Mouse (Mus musculus): ENCODE measurements at regions not wholly inside any gene's neighbourhood (a gene's known extent, or its start where the extent isn't known, plus 50 kb on each side); places are given as distances from the start of the nearest gene placed in this dataset.

DNA sequence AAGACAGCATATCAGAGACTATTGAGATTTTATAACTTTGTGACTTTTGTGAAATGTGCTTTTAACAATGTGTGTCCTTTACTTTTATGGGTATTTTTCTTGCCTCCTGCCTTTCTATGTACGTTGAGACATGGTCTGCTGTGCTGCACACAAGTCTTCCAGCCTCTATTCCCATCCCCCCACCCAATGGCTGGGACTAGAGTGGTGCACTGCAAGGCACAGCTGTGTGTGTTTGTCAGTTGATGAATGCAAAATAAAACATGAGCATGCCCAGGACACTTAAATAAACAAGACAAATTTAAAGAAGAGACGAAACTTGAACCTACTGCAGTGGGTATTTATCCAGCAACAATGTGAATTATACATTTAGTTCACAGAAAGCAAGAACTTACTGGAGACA is 62.8 kb upstream of the Dph5 start:
- H3K4me1 ChIP-seq (ENCODE audit: control insufficient read depth, insufficient read depth, low read length): no peaks in the 10 kb centered on the region
- no peak overlapping the region for H3K27ac ChIP-seq (ENCODE audit: insufficient read depth, low read length)
- H3K4me3 ChIP-seq (ENCODE audit: insufficient read depth, low read length): no peak overlapping the region
- no peak for TF ChIP-seq CTCF (IDR thresholded peaks at IDR 0.05; ENCODE audit: borderline replicate concordance, insufficient read depth, low read length)
- TF ChIP-seq POLR2A (IDR thresholded peaks at IDR 0.05; ENCODE audit: low read depth, low read length): no peak

DNA sequence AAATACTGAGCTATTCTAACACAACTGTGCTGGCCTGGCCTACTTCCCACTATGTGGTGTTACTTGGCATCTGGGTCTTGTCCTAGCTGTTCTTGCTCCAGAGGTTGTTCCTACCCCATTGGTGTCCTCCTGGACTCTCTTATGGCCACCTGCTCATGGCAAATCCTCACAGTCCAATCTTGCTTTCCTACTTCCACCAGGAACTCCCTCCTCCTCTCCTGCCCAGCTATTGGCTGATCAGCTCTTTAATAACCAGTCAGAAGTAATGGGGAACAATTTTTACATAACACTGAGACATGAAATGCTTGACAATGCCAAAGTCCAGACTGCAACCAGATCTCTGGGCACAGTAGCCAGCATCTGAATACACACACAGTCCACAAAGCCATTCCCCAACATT is 52.3 kb upstream of the Dph5 start:
- TF ChIP-seq CTCF (IDR thresholded peaks at IDR 0.05; ENCODE audit: borderline replicate concordance, insufficient read depth, low read length) (no peak), POLR2A (IDR thresholded peaks at IDR 0.05; ENCODE audit: low read depth, low read length) (no peak)
- no peak overlapping the region for H3K4me3 ChIP-seq (ENCODE audit: insufficient read depth, low read length)
- no peak overlapping the region for H3K27ac ChIP-seq (ENCODE audit: insufficient read depth, low read length)
- H3K4me1 ChIP-seq (ENCODE audit: control insufficient read depth, insufficient read depth, low read length): peaks cover 4% of the 10 kb centered on the region

DNA sequence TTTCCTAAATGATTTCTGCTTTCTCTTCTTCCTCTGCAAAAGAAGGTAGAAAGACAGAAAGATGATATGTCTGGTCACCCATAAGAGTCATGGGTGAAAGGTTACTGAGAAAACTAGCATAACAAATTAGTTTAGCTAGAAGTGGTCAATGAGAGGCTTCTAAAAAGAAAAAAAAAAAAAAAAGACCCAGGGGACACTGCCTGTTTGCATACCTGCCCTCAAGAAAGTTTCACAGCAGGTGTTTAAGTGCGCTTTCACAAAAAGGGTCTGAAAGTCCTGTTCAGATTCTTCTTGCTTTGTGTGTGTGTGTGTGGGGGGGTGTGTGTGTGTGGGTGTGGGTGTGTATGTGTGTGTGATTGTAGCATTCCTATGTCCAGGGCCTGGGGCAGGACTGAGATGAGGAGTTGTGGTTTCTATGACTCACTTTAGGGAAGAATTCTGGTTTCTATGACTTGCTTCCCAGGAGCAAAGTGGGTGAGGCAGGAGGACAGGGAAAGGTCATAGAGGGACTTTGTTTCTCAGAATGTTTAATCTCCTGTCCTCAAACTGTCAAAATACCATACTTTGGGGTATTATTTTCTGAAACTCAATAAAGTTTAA is 49.9 kb upstream of the Dph5 start:
- H3K4me1 ChIP-seq (ENCODE audit: control insufficient read depth, insufficient read depth, low read length): peaks cover 4% of the 10 kb centered on the region
- TF ChIP-seq POLR2A (IDR thresholded peaks at IDR 0.05; ENCODE audit: low read depth, low read length) (no peak), CTCF (IDR thresholded peaks at IDR 0.05; ENCODE audit: borderline replicate concordance, insufficient read depth, low read length) (no peak)
- no peak overlapping the region for H3K4me3 ChIP-seq (ENCODE audit: insufficient read depth, low read length)
- H3K27ac ChIP-seq (ENCODE audit: insufficient read depth, low read length): peak overlapping the region; percentile 8; the same call in 1 of the 2 replicates
